Comparison of ENCODE assay signal across 13 mouse cellular contexts in the genomic region with DNA sequence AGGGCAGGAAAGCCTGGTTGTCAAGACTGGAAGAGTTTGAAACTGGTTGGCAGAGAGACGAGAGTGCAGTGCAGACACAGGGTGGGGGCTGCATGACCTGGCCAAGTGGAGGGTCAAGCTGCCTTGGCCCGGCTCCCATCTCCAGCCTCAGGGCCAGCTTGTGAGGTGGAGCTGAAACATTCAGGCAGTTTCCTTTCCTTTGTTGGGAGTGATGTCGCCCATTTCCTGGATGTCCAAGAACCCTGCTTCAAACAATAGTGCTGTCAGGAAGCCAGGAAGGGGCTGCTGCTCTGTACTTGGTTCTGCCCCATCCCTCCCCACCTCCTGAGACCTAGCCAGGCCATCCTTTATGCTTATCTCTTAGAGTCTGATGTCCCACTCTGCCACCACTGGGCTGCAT. TPM values are rescaled to one million over a fixed set of nuclear protein-coding genes. Genes with fewer than 3 reads are reported as not detected.
DNase-seq lines count a peak whose midpoint lies in the region; ATAC-seq lines count a peak whose summit lies in the region.
"Had no signal": no experiment of that assay in that cellular context is flagged by ENCODE, and none has a peak within 500 bp of the region (broad histone marks: within the 10 kb centered on the region; RNA-seq: fewer than 3 reads in every experiment).

No protein-coding gene starts in this region.

- no peak overlapping the region for H3K4me2 ChIP-seq in kidney, embryonic 15.5 days
- H3K4me2 ChIP-seq in midbrain, embryonic 13.5 days (replicated peaks): no peak overlapping the region
- H3K4me2 ChIP-seq: embryonic facial prominence, embryonic 15.5 days; liver, embryonic 13.5 days had no signal

- H3K9ac ChIP-seq in kidney, embryonic 15.5 days: no peak overlapping the region
- no peak overlapping the region for H3K9ac ChIP-seq in midbrain, embryonic 13.5 days (replicated peaks)
- H3K9ac ChIP-seq: embryonic facial prominence, embryonic 15.5 days; liver, embryonic 13.5 days had no signal

- 40% methylated on average over 3 of the region's 3 CpGs for WGBS in kidney, embryonic 15.5 days
- WGBS in midbrain, embryonic 13.5 days: 79% methylated on average over 3 of the region's 3 CpGs

- H3K9me3 ChIP-seq in kidney, embryonic 15.5 days (replicated peaks): no peaks in the 10 kb centered on the region
- no peaks in the 10 kb centered on the region for H3K9me3 ChIP-seq in midbrain, embryonic 13.5 days
- H3K9me3 ChIP-seq: embryonic facial prominence, embryonic 15.5 days; liver, embryonic 13.5 days had no signal

- DNase-seq in gastrocnemius, postnatal 14 days: peak; percentile 33
- no peak for DNase-seq in gastrocnemius, postnatal 4 days (ENCODE audit: low spot score in 2 of 2)
- DNase-seq in heart, adult 8-10 months (ENCODE audit: low spot score): peak; percentile 72
- DNase-seq in lung, postnatal 25 days (ENCODE audit: low spot score): peak; percentile 87
- no peak for DNase-seq in layer of hippocampus, adult 18-20 months (ENCODE audit: low spot score in 2 of 2)
- DNase-seq: cerebellum, adult 11-12 months; liver, embryonic 13.5 days had no signal

- no peaks in the 10 kb centered on the region for H3K36me3 ChIP-seq in kidney, embryonic 15.5 days
- no peaks in the 10 kb centered on the region for H3K36me3 ChIP-seq in midbrain, embryonic 13.5 days
- H3K36me3 ChIP-seq: embryonic facial prominence, embryonic 15.5 days; liver, embryonic 13.5 days had no signal

- 0 out of 2 replicates have a peak, but pooled peaks have one; percentile 34 for ATAC-seq in kidney, embryonic 15.5 days (replicated peaks; ENCODE audit: low FRiP score)
- ATAC-seq in midbrain, embryonic 13.5 days: no peak
- ATAC-seq in erythroid progenitor cell, adult 5-6 weeks (replicated peaks; ENCODE audit: low FRiP score, poor library complexity, severe bottlenecking): no peak

- H3K4me1 ChIP-seq in kidney, embryonic 15.5 days: peaks cover 9% of the 10 kb centered on the region
- peaks cover 10% of the 10 kb centered on the region for H3K4me1 ChIP-seq in midbrain, embryonic 13.5 days (replicated peaks)
- H3K4me1 ChIP-seq: liver, embryonic 13.5 days had no signal

- H3K4me3 ChIP-seq in kidney, embryonic 15.5 days (replicated peaks): no peak overlapping the region
- no peak overlapping the region for H3K4me3 ChIP-seq in midbrain, embryonic 13.5 days (replicated peaks)
- H3K4me3 ChIP-seq: embryonic facial prominence, embryonic 15.5 days; layer of hippocampus, adult 2 months; liver, embryonic 13.5 days had no signal

- peaks cover 16% of the 10 kb centered on the region for H3K27me3 ChIP-seq in kidney, embryonic 15.5 days
- H3K27me3 ChIP-seq in midbrain, embryonic 13.5 days: peaks cover 8% of the 10 kb centered on the region

- intact Hi-C loops in gastrocnemius, postnatal 14 days (cut with DNase I; ENCODE audit: low total_unique reads): no loop called here

- no peak overlapping the region for H3K27ac ChIP-seq in kidney, embryonic 15.5 days
- H3K27ac ChIP-seq in midbrain, embryonic 13.5 days: no peak overlapping the region
- H3K27ac ChIP-seq: embryonic facial prominence, embryonic 15.5 days; layer of hippocampus, adult 2 months; liver, embryonic 13.5 days had no signal

RNA-seq across cellular contexts. Expression of a gene that starts 25.9 kb away (rescaled TPM):
- 100 to 1,000 TPM; 328 to 375 TPM for total RNA-seq in gastrocnemius, postnatal 14 days (2021)
- 100 to 1,000 TPM; 249 to 250 TPM for total RNA-seq in gastrocnemius, postnatal 4 days (2021)
- 100 to 1,000 TPM; 642 to 707 (median 697) TPM for total RNA-seq in heart, adult 8-10 months (2022)
- polyA plus RNA-seq in kidney, embryonic 15.5 days (2015; fragmentation: Nextera tagmentation; extraction: Ambion mirVana): 252 and 254 TPM in 2 replicates
- 238 and 239 TPM in 2 replicates for polyA plus RNA-seq in midbrain, embryonic 13.5 days (2015; fragmentation: Nextera tagmentation; extraction: Ambion mirVana)
- total RNA-seq in layer of hippocampus, adult 18-20 months (2021): 100 to 1,000 TPM; 193 to 203 TPM
- 10.1 and 21.6 TPM in 2 replicates for total RNA-seq in erythroid progenitor cell, adult 5-6 weeks (2015; ENCODE audit: low replicate concordance)
- total RNA-seq in erythroid progenitor cell, adult 5-6 weeks (2017; ENCODE audit: low replicate concordance): 16.4 and 26.1 TPM in 2 replicates

RNA-seq across cellular contexts. Expression of a gene that starts 26.0 kb away (rescaled TPM):
- total RNA-seq in gastrocnemius, postnatal 14 days (2021): not detected
- total RNA-seq in gastrocnemius, postnatal 4 days (2021): not detected
- not detected for total RNA-seq in heart, adult 8-10 months (2022)
- 0.40 and 0.91 TPM in 2 replicates for polyA plus RNA-seq in kidney, embryonic 15.5 days (2015; fragmentation: Nextera tagmentation; extraction: Ambion mirVana)
- polyA plus RNA-seq in midbrain, embryonic 13.5 days (2015; fragmentation: Nextera tagmentation; extraction: Ambion mirVana): 1.1 and 1.2 TPM in 2 replicates
- total RNA-seq in layer of hippocampus, adult 18-20 months (2021): 1 to 10 TPM; 1.8 to 2.5 TPM
- not detected in 2 replicates for total RNA-seq in erythroid progenitor cell, adult 5-6 weeks (2015; ENCODE audit: low replicate concordance)
- total RNA-seq in erythroid progenitor cell, adult 5-6 weeks (2017; ENCODE audit: low replicate concordance): not detected in 2 replicates
- polyA plus RNA-seq: liver, embryonic 13.5 days; stomach, embryonic 14.5 days had no signal

RNA-seq across cellular contexts. Expression of a gene that starts 43.6 kb away (rescaled TPM):
- total RNA-seq in gastrocnemius, postnatal 14 days (2021): 1 to 10 TPM; 2.5 to 2.9 TPM
- 1 to 10 TPM; 3.4 to 5.8 TPM for total RNA-seq in gastrocnemius, postnatal 4 days (2021)
- total RNA-seq in heart, adult 8-10 months (2022): 1 to 10 TPM; 1.5 to 2.7 (median 1.8) TPM
- polyA plus RNA-seq in kidney, embryonic 15.5 days (2015; fragmentation: Nextera tagmentation; extraction: Ambion mirVana): 0.36 and 0.88 TPM in 2 replicates
- 2.9 and 4.3 TPM in 2 replicates for polyA plus RNA-seq in midbrain, embryonic 13.5 days (2015; fragmentation: Nextera tagmentation; extraction: Ambion mirVana)
- 10 to 100 TPM; 35.2 to 36.8 TPM for total RNA-seq in layer of hippocampus, adult 18-20 months (2021)
- not detected in 2 replicates for total RNA-seq in erythroid progenitor cell, adult 5-6 weeks (2015; ENCODE audit: low replicate concordance)
- not detected in 2 replicates for total RNA-seq in erythroid progenitor cell, adult 5-6 weeks (2017; ENCODE audit: low replicate concordance)

Comparison
In these comparisons a context has a peak if more than half of its experiments do, and no peak if none do; other contexts are left out.
1. DNase-seq: peak in gastrocnemius, postnatal 14 days (single experiment), heart, adult 8-10 months (single experiment) and lung, postnatal 25 days (single experiment); none in gastrocnemius, postnatal 4 days (0 of 2) and layer of hippocampus, adult 18-20 months (0 of 2).
2. RNA of a gene that starts 25.9 kb away (total RNA-seq): 642 to 707 TPM in heart, adult 8-10 months, 328 to 375 TPM in gastrocnemius, postnatal 14 days, 249 to 250 TPM in gastrocnemius, postnatal 4 days and 193 to 203 TPM in layer of hippocampus, adult 18-20 months; 10.1 to 26.1 TPM in erythroid progenitor cell, adult 5-6 weeks; every median in the first group is over 4 times any median in the second.
3. RNA of a gene that starts 43.6 kb away (total RNA-seq): 35.2 to 36.8 TPM in layer of hippocampus, adult 18-20 months; 3.4 to 5.8 TPM in gastrocnemius, postnatal 4 days, 2.5 to 2.9 TPM in gastrocnemius, postnatal 14 days, 1.5 to 2.7 TPM in heart, adult 8-10 months and not detected in erythroid progenitor cell, adult 5-6 weeks; every median in the first group is over 4 times any median in the second.